Mouse (Mus musculus): ENCODE data around the gene Vps35.

Gene Vps35

DNA sequence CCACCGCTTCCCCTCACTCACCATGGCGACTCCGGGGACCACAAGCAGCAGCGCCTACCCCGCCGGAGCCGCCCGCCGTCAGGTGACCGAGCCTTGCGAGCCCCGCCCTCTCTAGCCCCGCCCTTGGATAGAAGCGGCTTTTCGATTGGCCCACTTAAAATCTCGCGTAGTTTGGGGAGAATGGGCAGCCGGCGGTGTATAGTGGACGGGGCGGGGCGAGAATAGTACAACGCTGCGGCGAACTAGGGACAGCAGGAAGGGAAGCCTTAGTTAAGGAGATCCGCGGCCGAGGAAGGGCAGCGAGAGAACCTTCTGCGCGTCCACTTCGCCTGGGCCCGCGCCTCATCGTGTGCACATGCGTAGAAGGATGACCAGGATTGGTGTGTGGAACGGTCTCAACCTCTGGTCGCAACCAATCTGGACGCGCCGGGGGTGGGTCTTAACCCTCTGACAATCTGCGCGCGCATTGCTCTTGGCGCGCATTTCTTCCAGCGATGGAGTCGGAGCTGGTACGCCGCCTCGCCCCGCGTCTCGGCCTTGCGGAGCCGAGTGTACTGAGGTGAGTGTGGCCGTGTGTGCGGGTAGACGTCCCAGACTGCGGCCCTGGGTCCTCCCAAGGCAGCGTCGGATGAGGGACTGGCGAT, at the start of gene Vps35, which contains the start of gene Orc6:
Vps35 (minus strand) TSS at position 369 of the 644 bp plus-strand sequence.
Orc6 (plus strand) TSS at position 199 of the 644 bp plus-strand sequence.
- peak; percentile 88 to 92 for DNase-seq (ENCODE audit: low read depth in 1 of 2, low spot score in 2 of 2)

DNA sequence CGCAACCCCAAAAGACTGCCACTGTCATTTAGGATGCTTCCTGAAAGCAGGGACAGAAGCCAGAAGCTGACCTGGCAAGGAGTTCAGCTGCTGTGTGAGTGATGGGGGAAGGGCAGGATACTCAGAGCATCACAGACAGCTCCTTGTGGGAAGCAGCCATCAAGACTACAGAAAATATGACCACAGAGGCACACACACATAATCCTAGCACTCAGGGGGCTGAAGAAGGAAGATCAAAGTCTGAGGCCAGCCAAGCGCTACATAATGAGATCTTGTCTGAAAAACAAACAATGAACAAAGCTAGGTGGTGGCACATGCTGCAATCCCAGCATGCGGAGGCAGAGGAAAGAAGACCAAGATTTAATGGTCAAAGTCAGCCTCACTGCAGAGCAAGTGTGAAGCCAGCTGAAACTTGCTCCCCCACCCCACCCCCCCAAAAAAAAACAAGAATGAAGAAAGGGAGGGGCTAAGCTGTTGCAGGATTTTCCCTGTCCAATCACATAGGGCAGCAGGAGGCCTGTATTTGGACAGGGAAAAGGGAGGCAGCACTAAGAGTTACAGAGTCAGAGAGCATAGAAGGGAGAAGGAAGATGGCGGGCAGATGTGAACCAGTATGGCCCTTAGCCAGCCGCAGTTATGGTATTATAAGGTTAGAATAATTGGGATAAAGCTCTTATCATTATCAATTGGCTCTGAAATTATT, 40.4 kb upstream of the Vps35 start:
- no peak for DNase-seq (ENCODE audit: low read depth in 1 of 2, low spot score in 2 of 2)

- DNase-seq (ENCODE audit: low read depth in 1 of 2, low spot score in 2 of 2): no peak
Measured at GRCm38 (mm10) chr8:85337681-85338080, 38.1 kb upstream of the Vps35 start.

GRCm38 (mm10) chr8:85336211-85336933, 36.8 kb upstream of the Vps35 start:
- DNase-seq (ENCODE audit: low read depth in 1 of 2, low spot score in 2 of 2): no peak

DNA sequence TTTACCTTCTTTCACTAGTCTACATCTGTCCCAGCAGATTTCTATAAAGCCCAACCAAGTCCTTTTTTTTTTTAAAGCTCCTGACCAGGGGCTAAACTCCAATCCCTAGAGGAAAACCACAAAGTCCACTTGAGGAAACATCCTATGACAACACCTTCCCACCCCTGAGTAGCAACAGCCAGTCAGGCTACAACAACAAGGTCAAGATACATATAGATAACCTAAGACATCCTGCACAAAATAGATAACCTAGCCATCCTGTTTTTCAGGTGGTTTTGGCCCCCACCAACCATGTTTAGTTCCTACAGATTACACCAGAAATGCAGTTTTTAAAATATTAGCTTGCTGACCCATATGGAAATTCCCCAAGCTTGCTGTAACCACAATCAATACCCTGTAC, 35.5 kb upstream of the Vps35 start:
- DNase-seq (ENCODE audit: low read depth in 1 of 2, low spot score in 2 of 2): no peak

DNA sequence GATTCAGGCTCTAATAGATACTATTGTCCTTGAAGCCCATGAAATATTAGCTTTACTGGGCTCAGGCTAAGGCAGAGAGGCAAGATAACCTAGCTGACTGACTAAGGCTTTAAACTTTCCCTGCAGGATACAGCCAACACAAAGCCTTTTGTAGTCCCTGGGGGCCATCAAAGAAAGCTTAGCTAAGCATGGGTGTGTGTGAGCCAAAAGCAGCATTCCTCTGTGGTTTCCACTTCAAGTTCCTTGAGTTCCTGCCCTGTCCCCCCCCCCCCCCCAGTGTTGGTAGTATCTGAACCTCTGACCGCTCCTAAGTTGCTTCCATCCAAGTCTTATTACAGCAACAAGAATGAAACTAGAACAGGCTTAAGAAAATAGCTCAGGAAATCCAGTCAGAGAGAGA, 29.9 kb upstream of the Vps35 start:
- DNase-seq (ENCODE audit: low read depth in 1 of 2, low spot score in 2 of 2): no peak

DNA sequence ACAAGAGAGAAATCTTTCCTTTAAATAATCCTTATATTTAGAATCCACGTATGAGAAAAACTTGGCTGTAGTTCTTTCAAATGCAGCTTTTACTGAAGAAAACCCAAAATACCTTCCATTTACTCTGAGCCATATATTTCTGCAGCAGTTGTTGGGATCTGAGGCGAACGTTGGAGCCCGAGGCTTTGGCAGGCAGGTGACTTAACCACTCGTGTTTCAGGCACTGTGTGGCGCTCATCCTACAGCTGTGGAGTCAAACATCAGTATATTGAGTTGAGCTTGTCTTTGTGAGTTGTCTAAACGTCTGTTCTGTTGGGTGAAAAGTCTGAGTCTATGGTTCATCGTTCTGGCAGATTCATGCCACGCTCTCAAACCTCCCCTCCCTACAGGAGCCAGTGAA, 27.4 kb upstream of the Vps35 start:
- DNase-seq (ENCODE audit: low read depth in 1 of 2, low spot score in 2 of 2): no peak

DNA sequence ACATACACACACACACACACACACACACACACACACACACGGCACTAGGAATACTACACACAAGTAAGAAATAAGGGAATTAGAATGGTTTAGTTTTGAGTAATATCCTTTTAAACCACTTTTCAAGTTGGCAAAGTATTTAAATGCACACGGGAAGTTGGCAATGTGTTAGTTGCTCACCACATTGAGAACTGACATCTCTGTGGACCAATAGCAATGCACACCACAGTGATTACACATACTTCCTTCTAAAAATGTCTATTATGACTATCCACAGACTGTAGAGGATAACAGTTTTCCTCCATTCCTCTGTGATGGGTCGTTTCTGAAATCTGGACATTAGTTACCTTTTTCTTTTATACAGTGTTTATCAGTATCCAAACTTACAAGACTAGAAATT, 23.5 kb upstream of the Vps35 start:
- DNase-seq (ENCODE audit: low read depth in 1 of 2, low spot score in 2 of 2): no peak

- no peak for DNase-seq (ENCODE audit: low read depth in 1 of 2, low spot score in 2 of 2)
Measured at GRCm38 (mm10) chr8:85321981-85322380, 22.4 kb upstream of the Vps35 start.

GRCm38 (mm10) chr8:85318534-85318933, 18.9 kb upstream of the Vps35 start:
- no peak for DNase-seq (ENCODE audit: low read depth in 1 of 2, low spot score in 2 of 2)

GRCm38 (mm10) chr8:85313036-85313435, 13.4 kb upstream of the Vps35 start:
- no peak for DNase-seq (ENCODE audit: low read depth in 1 of 2, low spot score in 2 of 2)

DNA sequence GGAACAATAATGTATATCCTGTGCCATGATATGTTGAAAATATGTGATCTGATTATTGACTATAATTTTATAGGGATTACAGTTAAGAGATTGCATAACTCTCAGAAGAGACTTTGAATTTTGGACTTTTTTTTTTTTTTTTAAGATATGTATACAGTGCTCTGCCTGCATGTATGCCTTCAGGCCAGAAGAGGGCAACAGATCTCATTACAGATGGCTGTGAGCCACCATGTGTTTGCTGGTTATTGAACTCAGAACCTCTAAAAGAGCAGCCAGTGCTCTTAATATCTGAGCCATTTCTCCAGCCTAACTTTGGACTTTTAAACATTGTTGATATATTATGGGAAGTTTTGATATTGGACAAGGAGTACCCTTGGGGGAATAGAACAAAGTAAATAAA, 12.1 kb upstream of the Vps35 start:
- no peak for DNase-seq (ENCODE audit: low read depth in 1 of 2, low spot score in 2 of 2)

- no peak for DNase-seq (ENCODE audit: low read depth in 1 of 2, low spot score in 2 of 2)
Measured at GRCm38 (mm10) chr8:85308564-85308963, 9.0 kb upstream of the Vps35 start.

- no peak for DNase-seq (ENCODE audit: low read depth in 1 of 2, low spot score in 2 of 2)
Measured at GRCm38 (mm10) chr8:85303531-85303930, 3.9 kb upstream of the Vps35 start.

- no peak for DNase-seq (ENCODE audit: low read depth in 1 of 2, low spot score in 2 of 2)
Measured at GRCm38 (mm10) chr8:85302931-85303330, 3.3 kb upstream of the Vps35 start.

DNA sequence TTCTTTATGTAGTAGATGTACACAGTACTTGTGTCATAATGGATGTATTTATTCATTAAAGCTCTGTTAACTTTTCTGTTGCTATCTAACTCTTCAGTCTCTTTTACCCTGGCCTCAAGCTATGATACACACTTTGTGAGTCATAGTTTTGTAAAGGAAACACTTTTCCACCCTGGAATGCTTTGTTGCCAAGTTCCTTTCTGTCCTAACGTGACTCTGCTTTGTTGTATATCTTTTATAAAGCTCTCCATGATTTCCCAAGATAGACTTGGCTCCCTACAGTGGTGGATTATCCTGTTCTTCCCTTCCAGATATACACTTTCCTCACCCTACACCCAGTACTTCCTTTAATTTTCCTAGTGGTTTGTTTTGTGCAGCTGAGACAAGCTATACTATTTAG, 2.3 kb upstream of the Vps35 start:
- DNase-seq (ENCODE audit: low read depth in 1 of 2, low spot score in 2 of 2): no peak

- DNase-seq (ENCODE audit: low read depth in 1 of 2, low spot score in 2 of 2): peak in 1 of 2 experiments; percentile 32
Measured at GRCm38 (mm10) chr8:85298600-85299433, 785 bp downstream of the Vps35 start.

DNA sequence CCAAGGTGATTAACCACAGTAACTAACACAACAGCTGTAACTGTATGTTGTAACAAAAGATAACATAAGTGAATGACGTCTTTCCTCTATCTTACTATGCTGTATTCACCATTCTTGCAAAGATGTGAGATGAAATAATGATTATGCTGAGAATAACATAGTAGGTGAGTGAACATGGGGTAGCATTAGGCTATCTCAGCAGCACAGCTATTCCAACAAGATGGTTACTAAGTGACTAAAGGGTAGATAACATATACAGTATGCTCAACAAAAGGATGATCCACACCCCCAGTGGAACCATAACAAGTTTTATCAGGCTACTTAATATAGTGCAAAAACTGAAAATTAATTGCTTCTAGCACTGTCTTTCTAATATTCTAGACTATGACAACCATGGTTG, 12.8 kb downstream of the Vps35 start:
- no peak for DNase-seq (ENCODE audit: low read depth in 1 of 2, low spot score in 2 of 2)

- DNase-seq (ENCODE audit: low read depth in 1 of 2, low spot score in 2 of 2): no peak
Measured at GRCm38 (mm10) chr8:85227297-85227696, 72.3 kb downstream of the Vps35 start.

DNA sequence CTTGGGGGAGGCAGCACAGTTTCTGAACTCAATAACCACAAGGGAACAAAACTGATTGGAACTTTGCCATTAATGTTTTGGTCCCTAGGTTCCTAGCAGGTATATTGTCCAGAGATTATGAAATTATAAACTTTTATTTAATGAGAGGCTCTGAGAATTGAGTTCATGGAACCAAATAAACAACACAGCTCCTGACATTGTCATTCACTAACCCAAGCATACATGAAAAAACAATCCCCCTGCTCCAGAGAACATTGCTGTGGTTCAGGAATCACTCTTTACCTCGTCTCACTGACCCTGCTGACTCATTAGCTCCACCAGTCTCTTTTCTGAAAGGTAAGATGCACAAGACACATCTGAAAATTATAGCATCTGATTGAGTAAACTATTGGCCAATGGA, 73.9 kb downstream of the Vps35 start, which contains the start of gene Olfr371:
Olfr371 (plus strand) TSS at position 301 of the 400 bp plus-strand sequence.
- no peak for DNase-seq (ENCODE audit: low read depth in 1 of 2, low spot score in 2 of 2)

GRCm38 (mm10) chr8:85220992-85221391, 78.6 kb downstream of the Vps35 start:
- no peak for DNase-seq (ENCODE audit: low read depth in 1 of 2, low spot score in 2 of 2)
